Mouse (Mus musculus): ENCODE results near the gene Pdcl3. TPM values are rescaled to one million over a fixed set of nuclear protein-coding genes. Genes with fewer than 3 reads are reported as not detected.
"Not testable (repeated sequence)": the region's sequence is repeated elsewhere in the genome, so short reads cannot be mapped to it uniquely, and the experiment has no call there.

Pdcl3 gene
- total and polyA plus RNA-seq, 3 experiments = 14.4 to 90.9 (median 81.2) TPM

- peak; percentile 43 for DNase-seq
These were observed 39.7 kb downstream of the Pdcl3 start for GRCm38 (mm10) chr1:39025142-39025541.

DNA sequence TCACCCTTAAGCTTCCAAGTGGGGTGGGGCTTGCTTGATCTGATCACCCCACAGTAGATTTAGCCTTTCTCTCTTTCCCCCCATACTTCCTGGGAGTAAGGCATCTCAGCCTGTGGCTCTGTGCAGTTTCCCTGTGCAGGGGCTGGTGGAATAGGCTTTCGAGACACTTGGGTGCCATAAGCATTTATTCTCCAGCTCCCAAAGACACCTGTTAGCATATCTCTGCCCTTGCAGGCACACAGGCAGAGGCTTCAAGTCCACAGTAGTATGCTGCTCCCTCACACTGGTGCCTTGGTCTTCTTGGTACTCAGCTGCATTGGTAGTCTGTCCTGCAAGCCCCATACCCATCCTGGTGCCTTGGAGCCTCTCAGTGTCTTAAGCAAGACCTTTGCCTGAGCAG, 40.4 kb downstream of the Pdcl3 start:
- DNase-seq = no peak

DNA sequence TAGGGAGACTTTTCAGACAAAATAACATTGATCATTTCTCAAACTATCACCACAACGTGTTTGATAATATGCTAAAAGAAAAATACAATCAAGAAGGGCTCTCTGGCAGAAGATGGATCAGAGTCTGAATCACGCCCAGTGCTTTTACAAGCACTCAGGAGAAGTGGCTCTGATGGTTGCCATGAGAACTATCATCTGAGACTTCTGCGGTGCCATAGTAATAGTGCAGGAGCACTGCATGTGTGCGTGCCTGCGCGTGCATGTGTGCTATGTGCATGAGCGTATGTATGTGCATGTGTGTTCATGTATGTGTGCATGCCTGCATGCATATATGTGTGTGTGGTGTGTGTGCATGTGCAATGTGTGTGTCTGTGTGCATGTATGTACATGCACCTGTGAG, 43.8 kb downstream of the Pdcl3 start:
- no peak for DNase-seq

- no peak for DNase-seq
These were observed 44.7 kb downstream of the Pdcl3 start for GRCm38 (mm10) chr1:39030108-39030507.

GRCm38 (mm10) chr1:39035817-39036216, 50.4 kb downstream of the Pdcl3 start:
- no peak for DNase-seq

- no peak for DNase-seq
These were observed 56.8 kb downstream of the Pdcl3 start for GRCm38 (mm10) chr1:39042188-39042587.

- DNase-seq = not testable (repeated sequence)
These were observed 59.0 kb downstream of the Pdcl3 start for GRCm38 (mm10) chr1:39044442-39044841.

- DNase-seq = no peak
These were observed 61.3 kb downstream of the Pdcl3 start for GRCm38 (mm10) chr1:39046689-39047088.

Other genes with a start within 250 kb of the Pdcl3 start
- gene Lonrf2, start 148.9 kb upstream of the Pdcl3 start, total RNA-seq (2021) = 1 to 10 TPM; 4.6 to 7.1 TPM
- gene Lonrf2, start 148.9 kb upstream of the Pdcl3 start, polyA plus RNA-seq (2012; rRNA removed) = 2.9 TPM in 2 replicates
- gene Chst10, start 87.4 kb upstream of the Pdcl3 start, total RNA-seq (2021) = 1 to 10 TPM in 1 of 2 experiments, under 1 TPM in 1; 0.75 to 3.1 TPM
- gene Chst10, start 87.4 kb upstream of the Pdcl3 start, polyA plus RNA-seq (2012; rRNA removed) = 0.94 and 2.3 TPM in 2 replicates
- gene Nms, start 46.5 kb upstream of the Pdcl3 start, total RNA-seq (2021) = not detected
- gene Nms, start 46.5 kb upstream of the Pdcl3 start, polyA plus RNA-seq (2012; rRNA removed) = not detected in 2 replicates
- gene Npas2, start 208.1 kb downstream of the Pdcl3 start, total RNA-seq (2021) = 10 to 100 TPM in 1 of 2 experiments, 1 to 10 TPM in 1; 2.7 to 18.3 TPM
- 7.2 and 12.1 TPM in 2 replicates for gene Npas2, start 208.1 kb downstream of the Pdcl3 start, polyA plus RNA-seq (2012; rRNA removed)

Measured in adrenal gland, adult 2 months (tissue).